Mouse (Mus musculus) midbrain, embryonic 12.5 days (tissue): ENCODE measurements around the gene Ltb4r2. TPM values are rescaled to one million over a fixed set of nuclear protein-coding genes. Genes with fewer than 3 reads are reported as not detected.
"Not testable (repeated sequence)": the region's sequence is repeated elsewhere in the genome, so short reads cannot be mapped to it uniquely, and the experiment has no call there.

Experiments used
- ATAC-seq: fragments of 200-750 bp; cut with Nextera tagmentation; 2 replicates; pipeline ENCODE4 v1.8.0; 2017; ENCODE audit warnings: low read depth, moderate TSS enrichment, moderate library complexity; ENCODE audit not compliant: low FRiP score
- H3K27ac ChIP-seq: fragments of 300-500 bp; sonication (generic); replicated peaks from 2 replicates; pipeline ENCODE4 v1.5.1; 2016; ENCODE audit warnings: mild to moderate bottlenecking
- H3K27me3 ChIP-seq: fragments of 300-500 bp; sonication (generic); 2 replicates; pipeline ENCODE4 v1.6.1; 2016; ENCODE audit warnings: mild to moderate bottlenecking
- H3K36me3 ChIP-seq: fragments of 300-500 bp; sonication (generic); 2 replicates; pipeline ENCODE4 v1.6.1; 2016
- H3K4me1 ChIP-seq: fragments of 300-500 bp; sonication (generic); 2 replicates; pipeline ENCODE4 v1.6.1; 2016
- H3K4me2 ChIP-seq: fragments of 300-500 bp; sonication (generic); replicated peaks from 2 replicates; pipeline ENCODE4 v1.6.1; 2016; ENCODE audit warnings: mild to moderate bottlenecking, moderate library complexity
- H3K4me3 ChIP-seq: fragments of 300-500 bp; sonication (generic); 2 replicates; pipeline ENCODE4 v1.5.1; 2016; ENCODE audit warnings: mild to moderate bottlenecking
- H3K9ac ChIP-seq: fragments of 300-500 bp; sonication (generic); replicated peaks from 2 replicates; pipeline ENCODE4 v1.6.1; 2016; ENCODE audit warnings: mild to moderate bottlenecking, moderate library complexity
- H3K9me3 ChIP-seq: fragments of 300-500 bp; sonication (generic); 2 replicates; pipeline ENCODE4 v1.6.1; 2016; ENCODE audit warnings: mild to moderate bottlenecking
- WGBS: fragments of 180-500 bp; shearing (Covaris S2); methylation state at CpG from one replicate; pipeline ENCODE4 v1.1.7; 2016; 5-methylcytosine and 5-hydroxymethylcytosine counted together
- polyA plus RNA-seq: library from polyadenylated mRNA; unstranded; fragments of >200 nt; fragmentation: Nextera tagmentation; extraction: Ambion mirVana; gene quantifications from 2 replicates; pipeline ENCODE4 v1.2.1, GENCODE M21; 2016

The Ltb4r2 gene
- polyA plus RNA-seq, 1 experiment from 2014 or later: 0.24 TPM

DNA sequence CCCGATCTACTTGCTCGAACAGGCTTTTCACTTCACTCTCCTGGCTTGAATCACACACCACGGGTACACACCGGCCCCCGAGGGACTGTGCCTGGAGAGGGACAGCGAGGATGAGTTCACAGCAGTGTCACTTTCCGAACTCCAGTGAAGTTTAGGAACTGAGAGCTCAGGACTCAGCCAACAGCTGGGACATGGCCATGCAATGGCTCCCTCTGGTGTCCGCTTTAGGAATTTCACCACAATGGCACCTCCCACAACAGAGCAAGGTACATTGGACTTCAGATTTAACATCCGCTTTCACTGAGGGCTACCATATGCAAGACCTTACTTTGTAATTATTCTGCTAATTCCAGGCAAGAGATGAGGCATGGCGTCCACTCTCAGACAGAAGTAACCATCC lies 17.5 kb upstream of the Ltb4r2 start:
- H3K27ac ChIP-seq: no peak overlapping the region
- 0 out of 2 replicates have a peak overlapping the region, but pooled peaks have one; percentile 7 for H3K4me2 ChIP-seq
- no peak overlapping the region for H3K4me3 ChIP-seq
- peaks cover 29% of the 10 kb centered on the region for H3K4me1 ChIP-seq
- ATAC-seq: peak; percentile 61
- H3K9me3 ChIP-seq: no peaks in the 10 kb centered on the region
- no peak overlapping the region for H3K9ac ChIP-seq
- H3K27me3 ChIP-seq: no peaks in the 10 kb centered on the region
- peaks cover 29% of the 10 kb centered on the region for H3K36me3 ChIP-seq
- WGBS: 26% methylated on average over 10 of the region's 10 CpGs

DNA sequence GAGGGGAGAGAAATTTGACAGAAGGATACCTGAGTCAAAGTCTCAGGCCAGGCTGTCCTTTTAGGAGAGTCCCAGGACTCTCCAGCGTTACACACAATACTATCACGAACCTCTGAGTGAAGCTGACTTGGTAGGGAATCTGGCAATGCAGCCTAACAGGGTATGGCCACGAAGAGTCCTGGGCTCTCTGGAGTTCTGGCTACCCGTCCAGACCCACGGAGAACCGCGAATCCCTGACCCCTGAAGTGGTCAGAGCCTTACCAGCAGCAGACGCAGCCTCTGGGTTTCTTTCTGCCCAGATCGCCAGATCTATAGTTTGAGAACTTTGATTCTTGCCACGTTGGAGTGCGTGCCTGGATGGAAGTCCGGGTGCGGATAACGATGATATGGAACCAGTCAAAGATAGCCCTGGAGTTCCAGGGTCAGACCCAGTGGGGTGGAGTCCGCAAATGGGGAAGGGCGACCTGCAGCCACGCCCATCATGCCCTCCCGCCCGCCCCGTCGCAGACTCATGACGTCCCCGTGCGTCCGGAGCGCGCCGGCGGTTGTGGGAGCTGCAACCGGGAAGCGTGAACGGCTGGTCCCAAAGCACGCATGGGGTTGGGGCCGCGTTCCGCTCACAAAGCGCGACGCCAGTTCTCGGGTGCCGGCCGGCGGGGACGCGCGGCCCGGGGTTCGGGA lies 15.9 kb upstream of the Ltb4r2 start, which contains the start of the genes Dhrs1 and Nop9:
Gene Dhrs1 (minus strand): TSS at position 511 of the 681 bp plus-strand sequence.
Gene Nop9 (plus strand): TSS at position 514 of the 681 bp plus-strand sequence.
- Histone ChIP-seq H3K9me3 (no peaks in the 10 kb centered on the region), H3K36me3 (peaks cover 29% of the 10 kb centered on the region), H3K9ac (peak within 1 kb of the TSS; percentile 83), H3K4me2 (peak within 1 kb of the TSS; percentile 96), H3K4me1 (peaks cover 29% of the 10 kb centered on the region), H3K27me3 (no peaks in the 10 kb centered on the region), H3K27ac (no peak within 1 kb of the TSS), H3K4me3 (peak within 1 kb of the TSS; percentile 92)
- 1% methylated on average over 48 of the region's 48 CpGs for WGBS
- peak; percentile 88 for ATAC-seq

DNA sequence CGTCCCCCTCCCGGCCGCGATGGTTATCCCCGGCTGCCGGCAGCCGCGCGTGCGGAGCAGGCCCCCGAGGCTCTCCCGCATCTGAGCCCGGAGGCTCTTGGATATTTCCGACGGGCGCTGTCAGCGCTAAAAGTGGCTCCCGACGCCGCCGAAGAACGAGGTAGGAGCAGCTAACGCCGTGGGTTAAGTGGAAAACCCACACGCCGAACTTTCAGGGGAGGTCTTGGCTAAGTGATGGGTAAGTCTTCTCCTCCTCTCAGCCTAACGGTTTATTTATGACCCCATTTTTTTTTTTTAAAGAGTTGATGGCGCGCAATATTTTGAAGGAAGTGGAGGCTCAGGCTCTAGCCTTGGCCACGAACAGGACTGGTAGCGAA lies 15.4 kb upstream of the Ltb4r2 start:
- Histone ChIP-seq H3K4me1 (peaks cover 29% of the 10 kb centered on the region), H3K27ac (no peak overlapping the region), H3K4me3 (peak overlapping the region; percentile 92), H3K9ac (peak overlapping the region; percentile 83), H3K36me3 (peaks cover 28% of the 10 kb centered on the region), H3K27me3 (no peaks in the 10 kb centered on the region), H3K9me3 (no peaks in the 10 kb centered on the region), H3K4me2 (peak overlapping the region; percentile 96)
- WGBS: under 1% methylated on average over 31 of the region's 31 CpGs
- no peak; the same call in 1 of the 2 replicates for ATAC-seq

DNA sequence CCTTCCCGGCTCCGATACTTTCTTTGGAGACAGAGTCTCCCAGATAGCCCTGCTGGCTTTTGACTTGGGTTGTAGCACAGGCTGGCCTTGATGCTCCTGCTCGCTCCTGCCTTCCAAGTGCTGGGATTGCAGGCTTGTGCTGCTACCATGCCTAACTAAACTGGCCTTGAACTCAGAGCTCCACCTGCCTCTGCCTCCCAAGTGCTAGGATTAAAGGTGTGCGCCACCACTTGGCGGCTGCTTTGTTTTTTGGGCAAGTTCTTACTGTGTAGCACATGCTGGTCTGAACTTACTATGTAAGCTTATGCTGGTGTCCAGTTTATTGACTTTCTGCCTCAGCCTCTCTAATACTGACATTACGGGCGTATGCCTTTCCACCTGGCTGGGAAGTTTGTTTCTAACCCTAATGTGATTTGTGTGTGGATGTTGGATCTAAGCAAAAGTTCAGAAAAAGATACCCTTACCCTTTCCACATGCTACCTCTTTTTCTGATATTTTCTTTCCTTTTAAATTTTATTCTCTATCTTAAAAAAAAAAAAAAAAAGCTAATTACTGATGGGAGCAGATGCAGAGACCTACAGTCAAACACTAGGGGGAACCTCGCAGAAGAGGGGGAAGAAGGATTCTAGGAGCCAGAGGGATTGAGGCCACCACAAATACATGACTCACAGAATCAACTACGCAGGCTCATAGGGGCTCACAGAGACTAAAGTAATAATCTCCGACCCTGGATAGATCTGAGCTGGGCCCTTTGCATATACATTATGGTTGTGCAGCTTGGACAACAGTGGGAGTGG lies 14.0 kb upstream of the Ltb4r2 start:
- peaks cover 39% of the 10 kb centered on the region for H3K36me3 ChIP-seq
- H3K27ac ChIP-seq: no peak overlapping the region
- H3K4me3 ChIP-seq: peak overlapping the region; percentile 92; the same call in 1 of the 2 replicates
- WGBS: 93% methylated on average over 10 of the region's 10 CpGs
- no peaks in the 10 kb centered on the region for H3K27me3 ChIP-seq
- H3K9ac ChIP-seq: no peak overlapping the region
- no peaks in the 10 kb centered on the region for H3K9me3 ChIP-seq
- peak overlapping the region; percentile 96; the same call in 1 of the 2 replicates for H3K4me2 ChIP-seq
- H3K4me1 ChIP-seq: peaks cover 29% of the 10 kb centered on the region
- no peak for ATAC-seq

DNA sequence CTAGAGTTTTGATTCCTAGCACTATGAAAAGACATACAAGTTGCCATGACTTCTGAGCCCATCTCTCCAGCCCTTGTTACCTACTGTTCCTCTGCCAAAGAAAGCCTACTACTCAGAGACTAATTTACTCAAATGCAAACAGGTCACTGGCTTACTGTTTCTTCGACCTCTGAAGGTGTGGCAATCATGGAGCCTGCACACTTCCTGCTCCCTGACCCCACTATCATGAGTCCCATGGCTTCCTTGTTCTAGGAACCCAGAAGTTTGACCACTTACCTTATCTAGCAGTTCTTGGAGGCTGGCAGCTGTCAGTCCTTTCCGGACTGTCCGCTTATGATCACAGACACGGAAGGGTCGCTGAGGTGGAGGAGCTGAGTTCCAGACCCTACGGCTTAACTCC lies 3.7 kb upstream of the Ltb4r2 start:
- no peak for ATAC-seq
- Histone ChIP-seq H3K27me3 (peaks cover 24% of the 10 kb centered on the region), H3K4me2 (no peak overlapping the region), H3K4me3 (no peak overlapping the region), H3K27ac (no peak overlapping the region), H3K9ac (no peak overlapping the region), H3K4me1 (peaks cover 10% of the 10 kb centered on the region), H3K9me3 (no peaks in the 10 kb centered on the region), H3K36me3 (peaks cover 37% of the 10 kb centered on the region)
- 89% methylated on average over 6 of the region's 6 CpGs for WGBS

DNA sequence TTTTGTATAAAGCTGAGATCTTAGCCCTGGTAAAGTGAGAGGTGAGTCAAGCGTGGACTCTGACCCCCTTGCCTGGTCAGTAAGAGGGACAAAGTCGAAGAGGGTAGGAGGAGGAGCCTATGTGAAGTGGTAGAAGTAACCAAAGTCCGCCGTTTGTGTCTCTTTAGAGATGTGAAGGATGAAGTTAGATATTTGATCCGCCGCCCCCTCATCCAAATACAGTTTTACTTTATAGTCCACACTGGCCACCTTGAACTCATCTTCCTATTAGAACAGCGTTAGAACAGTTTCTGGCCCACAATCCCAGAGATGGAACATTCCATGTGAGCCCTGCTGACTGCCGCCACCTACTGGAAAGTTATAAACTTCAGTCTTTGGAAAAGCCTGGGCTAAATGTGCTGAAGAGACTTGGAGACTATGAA lies 2.9 kb upstream of the Ltb4r2 start, which contains the start of gene Cideb:
Gene Cideb (minus strand): TSS at position 96 of the 422 bp plus-strand sequence.
- ATAC-seq: no peak

DNA sequence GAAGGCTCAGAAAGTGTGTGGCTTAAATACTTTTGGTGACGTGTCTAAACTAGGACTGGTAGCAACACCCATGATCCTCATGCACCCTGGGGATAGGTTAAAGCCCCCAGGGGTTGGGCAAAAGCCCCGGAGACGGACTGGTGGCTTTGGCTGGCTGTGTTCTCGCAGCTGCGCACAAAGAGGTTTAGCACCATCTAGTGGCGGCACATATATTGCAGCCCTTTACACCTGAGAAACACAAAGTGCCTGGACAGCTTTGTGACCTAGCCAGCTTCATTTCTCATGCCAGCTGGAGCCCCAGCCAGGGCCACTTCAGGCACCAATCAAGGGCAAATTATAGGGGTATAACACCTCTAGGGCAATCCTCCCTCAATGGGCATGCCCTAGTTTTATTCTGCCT lies 1.1 kb upstream of the Ltb4r2 start:
- not testable (repeated sequence) for H3K4me3 ChIP-seq, H3K9ac ChIP-seq, H3K9me3 ChIP-seq, H3K27ac ChIP-seq
- Histone ChIP-seq H3K4me2 (peak overlapping the region; percentile 34), H3K27me3 (peaks cover 48% of the 10 kb centered on the region), H3K36me3 (peaks cover 11% of the 10 kb centered on the region), H3K4me1 (peaks cover 14% of the 10 kb centered on the region)
- 0% methylated on average over 6 of the region's 6 CpGs for WGBS
- peak; percentile 28 for ATAC-seq

More for the DNA sequence above, 2.9 kb upstream of the Ltb4r2 start, which contains the start of gene Cideb:
- Histone ChIP-seq H3K9ac (no peak within 1 kb of the TSS), H3K27me3 (peaks cover 32% of the 10 kb centered on the region), H3K4me2 (no peak within 1 kb of the TSS), H3K36me3 (peaks cover 29% of the 10 kb centered on the region), H3K4me1 (peaks cover 14% of the 10 kb centered on the region), H3K9me3 (no peaks in the 10 kb centered on the region), H3K4me3 (no peak within 1 kb of the TSS), H3K27ac (no peak within 1 kb of the TSS)
- 18% methylated on average over 8 of the region's 8 CpGs for WGBS

DNA sequence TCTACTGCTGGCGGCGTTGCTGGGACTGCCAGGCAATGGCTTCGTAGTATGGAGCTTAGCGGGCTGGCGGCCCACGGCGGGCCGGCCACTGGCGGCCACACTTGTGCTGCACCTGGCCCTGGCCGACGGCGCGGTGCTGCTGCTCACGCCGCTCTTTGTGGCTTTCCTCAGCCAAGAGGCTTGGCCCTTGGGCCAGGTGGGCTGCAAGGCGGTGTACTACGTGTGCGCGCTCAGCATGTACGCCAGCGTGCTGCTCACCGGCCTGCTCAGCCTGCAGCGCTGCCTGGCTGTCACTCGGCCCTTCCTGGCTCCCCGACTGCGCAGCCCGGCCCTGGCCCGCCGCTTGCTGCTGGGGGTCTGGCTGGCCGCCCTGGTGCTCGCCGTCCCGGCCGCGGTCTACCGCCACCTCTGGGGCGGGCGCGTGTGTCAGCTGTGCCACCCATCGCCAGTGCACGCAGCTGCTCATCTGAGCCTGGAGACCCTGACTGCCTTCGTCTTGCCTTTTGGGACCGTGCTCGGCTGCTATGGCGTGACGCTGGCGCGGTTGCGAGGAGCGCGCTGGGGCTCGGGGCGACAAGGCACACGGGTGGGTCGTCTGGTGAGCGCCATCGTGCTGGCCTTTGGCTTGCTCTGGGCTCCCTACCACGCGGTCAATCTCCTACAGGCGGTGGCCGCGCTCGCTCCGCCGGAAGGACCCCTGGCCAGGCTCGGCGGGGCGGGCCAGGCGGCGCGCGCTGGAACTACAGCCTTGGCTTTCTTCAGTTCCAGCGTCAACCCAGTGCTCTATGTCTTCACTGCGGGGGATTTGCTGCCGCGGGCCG lies 983 bp downstream of the Ltb4r2 start:
- WGBS: under 1% methylated on average over 77 of the region's 77 CpGs

DNA sequence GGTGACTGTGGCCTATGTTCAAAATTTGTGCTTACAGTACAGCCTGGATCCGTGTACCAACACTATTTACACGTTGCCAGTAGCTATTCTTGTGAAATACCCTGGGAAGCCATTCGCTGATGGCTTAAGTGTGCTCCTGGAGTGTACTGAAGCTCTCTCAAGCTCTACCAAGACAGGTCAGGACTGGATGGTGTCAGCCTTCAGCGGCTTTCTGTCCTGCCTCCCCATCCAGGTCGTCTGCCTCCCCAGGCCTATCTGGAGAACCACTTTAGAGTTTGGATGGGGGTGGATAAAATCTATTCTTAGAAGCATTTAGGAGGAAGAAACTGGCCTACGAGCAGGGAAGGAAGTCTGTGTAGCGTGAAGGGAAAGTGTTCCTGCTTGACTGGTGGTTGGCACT lies 1.9 kb downstream of the Ltb4r2 start:
- no peaks in the 10 kb centered on the region for H3K9me3 ChIP-seq
- WGBS: 69% methylated on average over 7 of the region's 7 CpGs
- no peak for ATAC-seq
- H3K36me3 ChIP-seq: no peaks in the 10 kb centered on the region
- peaks cover 76% of the 10 kb centered on the region for H3K27me3 ChIP-seq
- no peak overlapping the region for H3K9ac ChIP-seq
- H3K4me1 ChIP-seq: peaks cover 22% of the 10 kb centered on the region
- no peak overlapping the region for H3K4me2 ChIP-seq
- H3K4me3 ChIP-seq: no peak overlapping the region
- no peak overlapping the region for H3K27ac ChIP-seq

More for the DNA sequence above, 983 bp downstream of the Ltb4r2 start:
- Histone ChIP-seq H3K4me1 (peaks cover 14% of the 10 kb centered on the region), H3K9me3 (no peaks in the 10 kb centered on the region), H3K4me2 (peak overlapping the region; percentile 95), H3K9ac (peak overlapping the region; percentile 69), H3K36me3 (no peaks in the 10 kb centered on the region), H3K27me3 (peaks cover 67% of the 10 kb centered on the region), H3K4me3 (peak overlapping the region; percentile 53), H3K27ac (0 out of 2 replicates have a peak overlapping the region, but pooled peaks have one; percentile 12)
- peak; percentile 76 for ATAC-seq

DNA sequence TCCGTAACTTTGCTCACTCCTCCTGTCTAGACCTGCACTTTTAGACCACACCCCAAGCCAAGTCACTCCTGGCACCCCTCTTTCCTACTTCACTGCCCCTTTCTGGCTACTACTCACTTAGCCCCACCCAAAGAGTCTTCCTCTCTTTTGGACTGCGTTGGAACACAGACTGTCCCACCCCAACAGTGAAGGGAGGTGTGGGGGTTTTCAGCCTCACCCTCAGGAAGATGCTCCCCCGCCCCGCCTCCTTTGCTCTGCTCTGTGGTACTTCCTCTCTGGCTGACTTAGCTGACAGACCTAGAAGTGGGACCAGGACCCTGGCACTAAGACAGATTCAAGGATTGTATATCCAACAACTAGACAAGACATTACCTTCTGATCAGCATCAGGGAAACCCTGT lies 4.5 kb downstream of the Ltb4r2 start, which contains the start of gene Ltb4r1:
Gene Ltb4r1 (plus strand): TSS at position 267 of the 400 bp plus-strand sequence.
- Histone ChIP-seq H3K36me3 (no peaks in the 10 kb centered on the region), H3K27me3 (peaks cover 91% of the 10 kb centered on the region), H3K27ac (no peak within 1 kb of the TSS), H3K4me3 (no peak within 1 kb of the TSS), H3K4me2 (no peak within 1 kb of the TSS), H3K9ac (no peak within 1 kb of the TSS), H3K4me1 (peaks cover 23% of the 10 kb centered on the region), H3K9me3 (no peaks in the 10 kb centered on the region)
- ATAC-seq: no peak
- 66% methylated on average over 4 of the region's 4 CpGs for WGBS
